Mouse (Mus musculus) C2C12 (cell line): ENCODE results near the gene Grip1. TPM values are rescaled to one million over a fixed set of nuclear protein-coding genes. Genes with fewer than 3 reads are reported as not detected.

ENCODE experiments used
- H3K27me3 ChIP-seq: one replicate; pipeline ENCODE4 v1.6.1; 2011; ENCODE audit not compliant: control insufficient read depth, insufficient read depth, insufficient read length
- H3K36me3 ChIP-seq: one replicate; pipeline ENCODE4 v1.6.1; 2011; ENCODE audit not compliant: control insufficient read depth, insufficient read depth
- H3K4me3 ChIP-seq: one replicate; pipeline ENCODE4 v1.5.1; 2011; ENCODE audit warnings: mild to moderate bottlenecking, control low read depth; ENCODE audit not compliant: poor library complexity, insufficient read depth, severe bottlenecking
- H3K79me2 ChIP-seq: one replicate; pipeline ENCODE4 v1.6.1; 2011; ENCODE audit not compliant: control insufficient read depth, insufficient read depth
- H3K79me3 ChIP-seq: one replicate; pipeline ENCODE4 v1.6.1; 2011; ENCODE audit warnings: low read depth, control low read depth
- H3ac ChIP-seq: one replicate; pipeline ENCODE3; 2011; ENCODE audit warnings: low read depth; ENCODE audit not compliant: control insufficient read depth, insufficient read length
- CEBPB ChIP-seq: IDR thresholded peaks from one replicate; pipeline ENCODE4 v1.6.1; 2011; ENCODE audit warnings: low read depth, mild to moderate bottlenecking, control low read depth, moderate library complexity
- CTCF ChIP-seq: IDR thresholded peaks from one replicate; pipeline ENCODE4 v1.5.1; 2011; ENCODE audit not compliant: control insufficient read depth, insufficient read depth, insufficient read length
- FOSL1 ChIP-seq: IDR thresholded peaks from one replicate; pipeline ENCODE4 v1.8.0; 2011; ENCODE audit warnings: mild to moderate bottlenecking, low read length; ENCODE audit not compliant: poor library complexity, insufficient read depth, severe bottlenecking
- MAX ChIP-seq: IDR thresholded peaks from one replicate; pipeline ENCODE4 v1.6.1; 2011; ENCODE audit warnings: mild to moderate bottlenecking, control low read depth
- MYOD1 ChIP-seq: IDR thresholded peaks from one replicate; pipeline ENCODE4 v1.6.1; 2011; ENCODE audit warnings: low read depth; ENCODE audit not compliant: control insufficient read depth, insufficient read length
- MYOG ChIP-seq: IDR thresholded peaks from one replicate; pipeline ENCODE4 v1.6.1; 2011; ENCODE audit not compliant: control insufficient read depth, insufficient read length; ENCODE audit errors: extremely low read depth
- USF1 ChIP-seq: IDR thresholded peaks from one replicate; pipeline ENCODE4 v1.6.1; 2011; ENCODE audit warnings: low read depth, mild to moderate bottlenecking, control low read depth, moderate library complexity
- polyA plus RNA-seq: library from polyadenylated mRNA; unstranded; fragments of >200 nt; fragmentation: generic; extraction: Trizol; gene quantifications from one replicate; pipeline ENCODE4 v1.2.1, GENCODE M21; 2012; ENCODE audit warnings: missing spikeins

The Grip1 gene
- polyA plus RNA-seq, 1 experiment, result 0.02 TPM

GRCm38 (mm10) chr10:119547875-119548274, 94.2 kb downstream of the Grip1 start:
- TF ChIP-seq MYOG (no peak), CTCF (no peak), MAX (no peak), MYOD1 (no peak), CEBPB (no peak), USF1 (no peak), FOSL1 (no peak)
- no peaks in the 10 kb centered on the region for H3K79me2 ChIP-seq
- H3K79me3 ChIP-seq, result no peaks in the 10 kb centered on the region
- no peak overlapping the region for H3K4me3 ChIP-seq
- H3K27me3 ChIP-seq, result no peaks in the 10 kb centered on the region
- no peaks in the 10 kb centered on the region for H3K36me3 ChIP-seq
- no peak overlapping the region for H3ac ChIP-seq

- TF ChIP-seq USF1 (no peak), MYOD1 (no peak), MYOG (no peak)
- H3K4me3 ChIP-seq, result no peak overlapping the region
- no peaks in the 10 kb centered on the region for H3K27me3 ChIP-seq
- H3K36me3 ChIP-seq, result no peaks in the 10 kb centered on the region
- no peaks in the 10 kb centered on the region for H3K79me2 ChIP-seq
- H3ac ChIP-seq, result no peak overlapping the region
- H3K79me3 ChIP-seq, result no peaks in the 10 kb centered on the region
Measured at GRCm38 (mm10) chr10:119548774-119549173, 95.1 kb downstream of the Grip1 start.

DNA sequence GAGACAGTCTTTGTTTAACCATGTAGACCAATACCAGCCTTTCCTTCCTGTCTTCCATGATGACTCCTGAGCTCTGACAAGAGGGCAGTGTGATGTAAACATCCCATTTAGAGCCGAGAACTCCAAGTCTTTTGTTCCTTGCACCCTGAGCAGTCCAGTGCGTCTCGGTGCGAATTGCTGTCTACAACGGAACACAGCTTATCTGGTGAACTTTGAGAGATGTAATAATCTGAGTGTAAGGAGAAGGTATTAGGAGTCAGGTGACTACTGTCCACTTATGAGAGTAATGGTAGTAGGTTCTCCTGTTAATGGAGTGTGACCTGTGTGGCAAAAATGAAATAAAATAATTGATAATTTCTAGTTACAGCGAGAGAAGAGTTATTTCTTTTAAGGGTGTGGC, 97.0 kb downstream of the Grip1 start:
- TF ChIP-seq MAX (no peak), USF1 (no peak), MYOG (no peak), MYOD1 (no peak), CTCF (no peak), FOSL1 (no peak), CEBPB (no peak)
- H3K79me3 ChIP-seq, result no peaks in the 10 kb centered on the region
- H3K27me3 ChIP-seq, result peaks cover 3% of the 10 kb centered on the region

GRCm38 (mm10) chr10:119556346-119556745, 102.7 kb downstream of the Grip1 start:
- no peak overlapping the region for H3K4me3 ChIP-seq
- no peaks in the 10 kb centered on the region for H3K79me3 ChIP-seq
- no peak overlapping the region for H3ac ChIP-seq
- H3K79me2 ChIP-seq, result no peaks in the 10 kb centered on the region
- TF ChIP-seq FOSL1, result no peak
- TF ChIP-seq CEBPB, result no peak
- TF ChIP-seq MAX, result no peak
- no peak for TF ChIP-seq CTCF
- TF ChIP-seq MYOG, result no peak
- no peak for TF ChIP-seq MYOD1
- TF ChIP-seq USF1, result no peak
- H3K36me3 ChIP-seq, result no peaks in the 10 kb centered on the region
- peaks cover 3% of the 10 kb centered on the region for H3K27me3 ChIP-seq

More for the DNA sequence above, 97.0 kb downstream of the Grip1 start:
- Histone ChIP-seq H3ac (no peak overlapping the region), H3K4me3 (no peak overlapping the region), H3K36me3 (no peaks in the 10 kb centered on the region), H3K79me2 (no peaks in the 10 kb centered on the region)

DNA sequence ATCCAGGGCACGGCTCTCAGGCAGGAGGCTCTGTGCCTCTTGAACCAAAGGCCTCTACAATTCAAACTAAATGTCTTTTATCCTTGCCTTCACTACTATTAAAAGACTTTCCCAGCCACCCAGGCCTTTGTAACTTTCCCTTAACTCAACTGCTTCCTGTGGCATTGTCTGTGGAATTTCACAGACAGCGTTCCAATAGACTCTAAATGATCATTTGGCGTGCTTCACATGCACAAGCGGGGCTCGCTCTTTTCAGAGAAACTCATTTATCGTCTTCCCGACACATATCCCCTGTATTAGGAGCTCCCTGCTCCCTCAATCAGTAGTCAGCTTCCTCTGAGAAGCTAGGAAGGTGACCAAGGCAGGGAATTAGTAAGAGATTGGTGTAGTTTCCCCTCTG, 104.8 kb downstream of the Grip1 start:
- Histone ChIP-seq H3K79me3 (no peaks in the 10 kb centered on the region), H3K79me2 (no peaks in the 10 kb centered on the region), H3K4me3 (no peak overlapping the region), H3ac (no peak overlapping the region), H3K27me3 (peaks cover 3% of the 10 kb centered on the region), H3K36me3 (no peaks in the 10 kb centered on the region)
- TF ChIP-seq USF1 (no peak), MYOD1 (no peak), CTCF (no peak), FOSL1 (no peak), MAX (no peak), MYOG (no peak), CEBPB (no peak)

DNA sequence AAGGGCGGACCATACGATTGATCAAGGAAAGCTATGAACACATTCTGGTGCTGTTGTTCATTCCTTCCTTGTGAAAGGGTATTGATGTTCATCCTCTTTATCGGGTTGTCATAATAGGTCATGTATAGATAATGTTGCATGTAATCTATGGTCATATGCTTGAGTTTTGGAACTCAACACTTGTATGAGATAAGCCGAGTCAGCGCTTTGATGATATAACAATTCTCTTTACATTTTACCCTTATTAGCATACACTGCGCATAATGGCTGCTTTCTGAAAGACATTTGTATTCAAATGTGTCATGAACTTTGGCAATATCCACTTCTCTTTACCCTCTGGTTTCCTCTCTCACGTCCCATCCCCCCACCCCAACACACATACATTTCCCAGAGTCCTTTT, 111.2 kb downstream of the Grip1 start:
- Histone ChIP-seq H3ac (no peak overlapping the region), H3K4me3 (no peak overlapping the region), H3K79me2 (no peaks in the 10 kb centered on the region), H3K27me3 (no peaks in the 10 kb centered on the region), H3K79me3 (no peaks in the 10 kb centered on the region), H3K36me3 (no peaks in the 10 kb centered on the region)
- TF ChIP-seq CTCF, result no peak
- TF ChIP-seq CEBPB, result no peak
- TF ChIP-seq MYOG, result no peak
- no peak for TF ChIP-seq MAX
- no peak for TF ChIP-seq FOSL1
- no peak for TF ChIP-seq MYOD1
- TF ChIP-seq USF1, result no peak
